15 mouse cellular contexts compared by ENCODE assay signal in genomic region chr4:136048291-136049032, GRCm38 (mm10). TPM values are rescaled to one million over a fixed set of nuclear protein-coding genes. Genes with fewer than 3 reads are reported as not detected.
A peak's percentile ranks its signal among the peaks of the same experiment; 100 is the strongest.
DNase-seq lines count a peak whose midpoint lies in the region; ATAC-seq lines count a peak whose summit lies in the region.
"Had no signal": no experiment of that assay in that cellular context is flagged by ENCODE, and none has a peak within 500 bp of the region (broad histone marks: within the 10 kb centered on the region; RNA-seq: fewer than 3 reads in every experiment).

No protein-coding gene starts in this region.

- no peak for DNase-seq in liver, embryonic 11.5 days (ENCODE audit: low spot score)
- DNase-seq in liver (no peak), ES-CJ7 (ENCODE audit: low read depth, low spot score) (peak; percentile 69)
- DNase-seq in ovary, postnatal 36 days (ENCODE audit: low spot score), result no peak
- DNase-seq: cerebellum, adult 18-20 months; gastrocnemius, postnatal 36 days; thymus, adult 18-20 months had no signal

- peaks cover 49% of the 10 kb centered on the region for H3K36me3 ChIP-seq in liver, embryonic 11.5 days (ENCODE audit: control insufficient read depth, insufficient read depth, low read length)
- peaks cover 32% of the 10 kb centered on the region for H3K36me3 ChIP-seq in forebrain, embryonic 16.5 days (ENCODE audit: control insufficient read depth, insufficient read depth)

- H3K4me2 ChIP-seq in liver, embryonic 11.5 days, result no peak overlapping the region
- H3K4me2 ChIP-seq in forebrain, embryonic 16.5 days (ENCODE audit: low read length), result no peak overlapping the region
- H3K4me2 ChIP-seq: forebrain, embryonic 15.5 days; heart, embryonic 15.5 days; hindbrain, embryonic 13.5 days had no signal

- WGBS in liver, embryonic 11.5 days, result 68% methylated on average over 4 of the region's 4 CpGs
- WGBS in forebrain, embryonic 16.5 days, result 77% methylated on average over 4 of the region's 4 CpGs

- H3K9ac ChIP-seq in liver, embryonic 11.5 days (ENCODE audit: low read depth, low read length), result 0 out of 2 replicates have a peak overlapping the region, but pooled peaks have one; percentile 1
- no peak overlapping the region for H3K9ac ChIP-seq in forebrain, embryonic 16.5 days (replicated peaks; ENCODE audit: low read depth, low read length)
- H3K9ac ChIP-seq: forebrain, embryonic 15.5 days; heart, embryonic 15.5 days; hindbrain, embryonic 13.5 days had no signal

- no peak overlapping the region for H3K4me3 ChIP-seq in liver, embryonic 11.5 days (ENCODE audit: low read depth, low read length)
- no peak overlapping the region for H3K4me3 ChIP-seq in brown adipose tissue, adult 24 weeks (ENCODE audit: insufficient read depth, low read depth, low read length)
- no peak overlapping the region for H3K4me3 ChIP-seq in forebrain, embryonic 16.5 days (replicated peaks; ENCODE audit: low read length)
- H3K4me3 ChIP-seq: forebrain, embryonic 15.5 days; heart, embryonic 15.5 days; hindbrain, embryonic 13.5 days had no signal

- H3K9me3 ChIP-seq in liver, embryonic 11.5 days (ENCODE audit: control insufficient read depth, low read length), result no peaks in the 10 kb centered on the region
- no peaks in the 10 kb centered on the region for H3K9me3 ChIP-seq in forebrain, embryonic 16.5 days (ENCODE audit: control insufficient read depth, low read length)
- H3K9me3 ChIP-seq: forebrain, embryonic 15.5 days; heart, embryonic 15.5 days; hindbrain, embryonic 13.5 days had no signal

- peak overlapping the region; percentile 41; the same call in 1 of the 2 replicates for H3K27ac ChIP-seq in liver, embryonic 11.5 days (ENCODE audit: low read depth, low read length)
- H3K27ac ChIP-seq in brown adipose tissue, adult 24 weeks (replicated peaks; ENCODE audit: low read depth, low read length), result 0 out of 2 replicates have a peak overlapping the region, but pooled peaks have one; percentile 12
- H3K27ac ChIP-seq in forebrain, embryonic 16.5 days (ENCODE audit: low read length), result no peak overlapping the region
- H3K27ac ChIP-seq: forebrain, embryonic 15.5 days; heart, embryonic 15.5 days; hindbrain, embryonic 13.5 days had no signal

- H3K27me3 ChIP-seq in liver, embryonic 11.5 days (replicated peaks; ENCODE audit: control insufficient read depth, insufficient read depth, low read length), result no peaks in the 10 kb centered on the region
- H3K27me3 ChIP-seq in forebrain, embryonic 16.5 days (replicated peaks; ENCODE audit: control insufficient read depth, insufficient read depth, low read length), result no peaks in the 10 kb centered on the region
- H3K27me3 ChIP-seq: forebrain, embryonic 15.5 days; heart, embryonic 15.5 days; hindbrain, embryonic 13.5 days; Patski had no signal

- peak; percentile 13; the same call in 1 of the 2 replicates for ATAC-seq in liver, embryonic 11.5 days (replicated peaks; ENCODE audit: low FRiP score)
- ATAC-seq in megakaryocyte progenitor cell, adult 5-6 weeks (replicated peaks; ENCODE audit: poor library complexity), result 0 out of 2 replicates have a peak, but pooled peaks have one; percentile 4
- ATAC-seq in granulocyte monocyte progenitor cell, adult 5-6 weeks (replicated peaks; ENCODE audit: poor library complexity, severe bottlenecking), result no peak
- no peak for ATAC-seq in forebrain, embryonic 16.5 days
- ATAC-seq: forebrain, embryonic 15.5 days; Patski had no signal

- H3K4me1 ChIP-seq in liver, embryonic 11.5 days (replicated peaks; ENCODE audit: control insufficient read depth, insufficient read depth, low read length), result peaks cover 20% of the 10 kb centered on the region
- peaks cover 9% of the 10 kb centered on the region for H3K4me1 ChIP-seq in brown adipose tissue, adult 24 weeks (ENCODE audit: control insufficient read depth, insufficient read depth, insufficient read length, low read length)
- H3K4me1 ChIP-seq in forebrain, embryonic 16.5 days (replicated peaks; ENCODE audit: control insufficient read depth, insufficient read depth, low read length), result peaks cover 21% of the 10 kb centered on the region

RNA-seq across cellular contexts. Expression of gene Rpl11, which starts 4.8 kb away (rescaled TPM):
- polyA plus RNA-seq in liver, embryonic 11.5 days (2014; fragmentation: Nextera tagmentation; extraction: Ambion mirVana), result 567 and 611 TPM in 2 replicates
- 772 and 1,311 TPM in 2 replicates for polyA plus RNA-seq in brown adipose tissue, adult 24 weeks (2012; ENCODE audit: insufficient read depth, insufficient read length, missing spikeins)
- 1,572 and 1,580 TPM in 2 replicates for total RNA-seq in megakaryocyte progenitor cell, adult 5-6 weeks (2015)
- 841 and 996 TPM in 2 replicates for total RNA-seq in megakaryocyte progenitor cell, adult 5-6 weeks (2017)
- total RNA-seq in granulocyte monocyte progenitor cell, adult 5-6 weeks (2014; fragmentation: Nextera tagmentation), result 1,756 and 1,826 TPM in 2 replicates
- total RNA-seq in granulocyte monocyte progenitor cell, adult 5-6 weeks (2017), result 806 and 1,025 TPM in 2 replicates
- polyA plus RNA-seq in forebrain, embryonic 16.5 days (2015; fragmentation: Nextera tagmentation; extraction: Ambion mirVana), result 281 and 302 TPM in 2 replicates

RNA-seq across cellular contexts. Expression of gene Eloa, which starts 26.9 kb away (rescaled TPM):
- 48.6 and 51.6 TPM in 2 replicates for polyA plus RNA-seq in liver, embryonic 11.5 days (2014; fragmentation: Nextera tagmentation; extraction: Ambion mirVana)
- 28.3 and 33.8 TPM in 2 replicates for polyA plus RNA-seq in brown adipose tissue, adult 24 weeks (2012; ENCODE audit: insufficient read depth, insufficient read length, missing spikeins)
- total RNA-seq in megakaryocyte progenitor cell, adult 5-6 weeks (2015), result 55.2 and 58.2 TPM in 2 replicates
- total RNA-seq in megakaryocyte progenitor cell, adult 5-6 weeks (2017), result 50.3 and 56.8 TPM in 2 replicates
- 49.1 and 52.3 TPM in 2 replicates for total RNA-seq in granulocyte monocyte progenitor cell, adult 5-6 weeks (2014; fragmentation: Nextera tagmentation)
- 62.1 and 63.6 TPM in 2 replicates for total RNA-seq in granulocyte monocyte progenitor cell, adult 5-6 weeks (2017)
- 32.5 and 36.2 TPM in 2 replicates for polyA plus RNA-seq in forebrain, embryonic 16.5 days (2015; fragmentation: Nextera tagmentation; extraction: Ambion mirVana)

Comparison
In these comparisons a context has a peak if more than half of its experiments do, and no peak if none do; other contexts are left out.
1. ATAC-seq: peak in liver, embryonic 11.5 days (single experiment) and megakaryocyte progenitor cell, adult 5-6 weeks (single experiment); none in granulocyte monocyte progenitor cell, adult 5-6 weeks (single experiment) and forebrain, embryonic 16.5 days (single experiment).